Mouse (Mus musculus) left cerebral cortex, adult 2 months (tissue): ENCODE measurements around the gene Kcnmb2. TPM values are rescaled to one million over a fixed set of nuclear protein-coding genes. Genes with fewer than 3 reads are reported as not detected.

ENCODE experiments used
- DNase-seq, 2 experiments: peaks; one replicate each; pipeline ENCODE4 v3.0.0; 2021 to 2022; ENCODE audit warnings: low spot score in 2 of 2, mixed read lengths in 1 of 2; ENCODE audit errors: extremely low spot score in 1 of 2
- H3K27ac ChIP-seq: fragments of 200-600 bp; 2 replicates; pipeline ENCODE4 v1.8.1; 2022
- H3K4me3 ChIP-seq: fragments of 200-600 bp; 2 replicates; pipeline ENCODE4 v1.8.1; 2022
- CTCF ChIP-seq: fragments of 200-600 bp; IDR thresholded peaks from 2 replicates; pipeline ENCODE4 v1.8.1; 2022; ENCODE audit warnings: antibody characterized with exemption, mild to moderate bottlenecking, moderate library complexity
- intact Hi-C: fragments of 180-260 bp; cut with DNase I; formaldehyde crosslinking; loops from one replicate; pipeline ENCODE4 v1.15.1; 2025
- total RNA-seq, 2 experiments: library from RNA; stranded (reverse); gene quantifications; 2 replicates each; pipeline ENCODE4 v1.2.3; 2021

Kcnmb2 gene
- total RNA-seq, 2 experiments from 2014 or later, result 6.3 to 7.0 TPM

- intact Hi-C loops, result no loop called here
- TF ChIP-seq CTCF, result no peak
- DNase-seq, result no peak
- Histone ChIP-seq H3K4me3 (no peak overlapping the region), H3K27ac (no peak overlapping the region)
Measured at GRCm38 (mm10) chr3:32101391-32101790, 199.1 kb downstream of the Kcnmb2 start.

- no peak for TF ChIP-seq CTCF
- Histone ChIP-seq H3K4me3 (no peak overlapping the region), H3K27ac (no peak overlapping the region)
- intact Hi-C loops, result no loop called here
- no peak for DNase-seq
Measured at GRCm38 (mm10) chr3:32119851-32120250, 217.5 kb downstream of the Kcnmb2 start.

GRCm38 (mm10) chr3:32121731-32122130, 219.4 kb downstream of the Kcnmb2 start:
- TF ChIP-seq CTCF, result no peak
- intact Hi-C loops, result no loop called here
- Histone ChIP-seq H3K4me3 (no peak overlapping the region), H3K27ac (no peak overlapping the region)
- no peak for DNase-seq

GRCm38 (mm10) chr3:32125431-32125830, 223.1 kb downstream of the Kcnmb2 start:
- no peak for DNase-seq
- TF ChIP-seq CTCF, result no peak
- intact Hi-C loops, result no loop called here
- Histone ChIP-seq H3K4me3 (no peak overlapping the region), H3K27ac (no peak overlapping the region)

GRCm38 (mm10) chr3:32128391-32128790, 226.1 kb downstream of the Kcnmb2 start:
- Histone ChIP-seq H3K27ac (no peak overlapping the region), H3K4me3 (no peak overlapping the region)
- no peak for TF ChIP-seq CTCF
- no peak for DNase-seq
- intact Hi-C loops, result no loop called here

GRCm38 (mm10) chr3:32130696-32131095, 228.4 kb downstream of the Kcnmb2 start:
- no peak for TF ChIP-seq CTCF
- no peak for DNase-seq
- intact Hi-C loops, result no loop called here
- Histone ChIP-seq H3K4me3 (no peak overlapping the region), H3K27ac (no peak overlapping the region)

GRCm38 (mm10) chr3:32132395-32133004, 230.2 kb downstream of the Kcnmb2 start:
- Histone ChIP-seq H3K27ac (no peak overlapping the region), H3K4me3 (no peak overlapping the region)
- TF ChIP-seq CTCF, result no peak
- no peak for DNase-seq
- intact Hi-C loops, result no loop called here

- intact Hi-C loops, result no loop called here
- TF ChIP-seq CTCF, result no peak
- no peak for DNase-seq
- Histone ChIP-seq H3K4me3 (no peak overlapping the region), H3K27ac (no peak overlapping the region; the same call in 1 of the 2 replicates)
Measured at GRCm38 (mm10) chr3:32144194-32144593, 241.9 kb downstream of the Kcnmb2 start.

- no peak for DNase-seq
- Histone ChIP-seq H3K27ac (no peak overlapping the region), H3K4me3 (no peak overlapping the region)
- intact Hi-C loops, result no loop called here
- TF ChIP-seq CTCF, result no peak
Measured at GRCm38 (mm10) chr3:32144655-32145054, 242.3 kb downstream of the Kcnmb2 start.

GRCm38 (mm10) chr3:32147739-32148138, 245.4 kb downstream of the Kcnmb2 start:
- H3K27ac ChIP-seq, result no peak overlapping the region
- no peak for DNase-seq
- TF ChIP-seq CTCF, result no peak
- intact Hi-C loops, result no loop called here
- H3K4me3 ChIP-seq, result no peak overlapping the region

- intact Hi-C loops, result no loop called here
- Histone ChIP-seq H3K27ac (no peak overlapping the region), H3K4me3 (no peak overlapping the region)
- no peak for TF ChIP-seq CTCF
- no peak for DNase-seq
Measured at GRCm38 (mm10) chr3:32149851-32150570, 247.7 kb downstream of the Kcnmb2 start.

GRCm38 (mm10) chr3:32180519-32180918, 278.2 kb downstream of the Kcnmb2 start:
- no peak overlapping the region for H3K4me3 ChIP-seq
- H3K27ac ChIP-seq, result no peak overlapping the region
- DNase-seq, result no peak
- intact Hi-C loops, result no loop called here
- no peak for TF ChIP-seq CTCF

GRCm38 (mm10) chr3:32185855-32186522, 283.7 kb downstream of the Kcnmb2 start:
- no peak overlapping the region for H3K4me3 ChIP-seq
- no peak overlapping the region for H3K27ac ChIP-seq
- TF ChIP-seq CTCF, result no peak
- intact Hi-C loops, result no loop called here
- no peak for DNase-seq
